Mouse (Mus musculus): ENCODE results near the gene Ppm1h.

- TF ChIP-seq POLR2A (IDR thresholded peaks at IDR 0.05; ENCODE audit: extremely low read depth, insufficient read depth, low read length): no peak
- TF ChIP-seq CTCF (IDR thresholded peaks at IDR 0.05; ENCODE audit: extremely low read depth, insufficient read depth, low read length): no peak
Measured at GRCm38 (mm10) chr10:122749071-122749470, 70.5 kb downstream of the Ppm1h start.

All from cortical plate, adult 2 months (tissue).